Mouse (Mus musculus) cortical plate, adult 2 months (tissue): ENCODE results near the gene Hadh.

ENCODE experiments used
- CTCF ChIP-seq: fragments of 200-500 bp; IDR thresholded peaks from 2 replicates; pipeline ENCODE4 v1.5.1; 2011; ENCODE audit warnings: mild to moderate bottlenecking, control low read depth, low read length; ENCODE audit not compliant: insufficient read depth; ENCODE audit errors: extremely low read depth
- POLR2A ChIP-seq: fragments of 200-500 bp; IDR thresholded peaks from 2 replicates; pipeline ENCODE4 v1.6.1; 2011; ENCODE audit warnings: mild to moderate bottlenecking, low read length, control low read depth; ENCODE audit not compliant: insufficient read depth; ENCODE audit errors: extremely low read depth

DNA sequence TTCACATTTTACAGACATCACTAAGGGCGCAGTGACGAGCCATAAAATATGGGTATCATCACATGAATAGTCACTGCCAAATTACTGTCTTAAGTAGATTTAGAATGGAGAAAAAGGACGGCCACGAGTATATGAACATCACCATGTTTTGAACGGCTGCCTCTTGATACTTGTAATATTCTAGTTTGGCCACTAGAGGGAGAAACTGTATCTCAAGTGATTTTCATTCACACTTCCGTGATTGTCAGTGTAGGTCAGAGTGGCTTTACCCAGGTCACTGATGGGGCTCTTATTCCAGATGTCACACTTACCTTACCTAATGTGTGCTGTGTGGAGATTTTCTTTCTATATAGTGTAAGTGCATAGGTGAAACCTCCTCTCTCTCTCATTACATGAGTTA, 28.0 kb upstream of the Hadh start:
- no peak for TF ChIP-seq POLR2A
- TF ChIP-seq CTCF, result peak; percentile 40; the same call in 1 of the 2 replicates
